ENCODE assay signal across 10 mouse cellular contexts in the genomic region with DNA sequence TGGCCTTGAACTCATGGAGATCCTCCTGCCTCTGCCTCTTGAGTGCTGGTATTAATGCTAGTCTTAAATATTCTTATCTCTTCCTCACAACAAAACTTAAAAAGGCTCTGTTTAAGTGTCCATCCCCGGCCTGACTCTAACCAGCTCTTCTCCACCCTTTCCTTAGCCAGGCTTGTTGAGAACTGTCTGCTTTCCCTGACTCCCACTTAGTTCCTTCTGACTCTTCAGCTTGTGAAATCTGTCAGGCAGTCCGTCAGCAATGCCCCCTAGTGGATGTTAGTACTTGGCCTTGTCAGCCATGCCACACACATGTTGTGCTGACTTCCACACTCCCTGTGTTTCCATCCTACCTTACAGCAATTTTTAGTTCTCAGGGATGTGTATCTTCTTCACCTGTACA. TPM values are rescaled to one million over a fixed set of nuclear protein-coding genes. Genes with fewer than 3 reads are reported as not detected.
A peak's percentile ranks its signal among the peaks of the same experiment; 100 is the strongest.
DNase-seq lines count a peak whose midpoint lies in the region; ATAC-seq and TF ChIP-seq lines count a peak whose summit lies in the region.
"Had no signal": no experiment of that assay in that cellular context is flagged by ENCODE, and none has a peak within 500 bp of the region (broad histone marks: within the 10 kb centered on the region; RNA-seq: fewer than 3 reads in every experiment).

No protein-coding gene starts in this region.

- no peak for ATAC-seq in embryonic facial prominence, embryonic 11.5 days (replicated peaks; ENCODE audit: insufficient number of reproducible peaks, low FRiP score, low TSS enrichment, low read depth)
- ATAC-seq in embryonic facial prominence, embryonic 14.5 days (ENCODE audit: low read depth), result no peak

- WGBS in embryonic facial prominence, embryonic 11.5 days, result 65% methylated on average over 2 of the region's 2 CpGs
- 60% methylated on average over 2 of the region's 2 CpGs for WGBS in embryonic facial prominence, embryonic 10.5 days
- WGBS in embryonic facial prominence, embryonic 14.5 days, result 65% methylated on average over 2 of the region's 2 CpGs
- 52% methylated on average over 2 of the region's 2 CpGs for WGBS in liver, adult 2 months
- WGBS in hindbrain, embryonic 10.5 days, result 60% methylated on average over 2 of the region's 2 CpGs

- no peaks in the 10 kb centered on the region for H3K27me3 ChIP-seq in embryonic facial prominence, embryonic 11.5 days (ENCODE audit: control insufficient read depth, insufficient read depth, low read length)
- H3K27me3 ChIP-seq in embryonic facial prominence, embryonic 10.5 days (replicated peaks; ENCODE audit: low read depth, poor library complexity, severe bottlenecking), result no peaks in the 10 kb centered on the region
- no peaks in the 10 kb centered on the region for H3K27me3 ChIP-seq in testis, adult 2 months (ENCODE audit: control insufficient read depth, insufficient read depth, low read length)
- H3K27me3 ChIP-seq in embryonic facial prominence, embryonic 14.5 days (replicated peaks; ENCODE audit: control insufficient read depth, insufficient read depth, low read length), result no peaks in the 10 kb centered on the region
- H3K27me3 ChIP-seq in liver, adult 2 months (ENCODE audit: control insufficient read depth, insufficient read depth, low read length), result no peaks in the 10 kb centered on the region
- no peaks in the 10 kb centered on the region for H3K27me3 ChIP-seq in splenic B cell, adult 2 months (ENCODE audit: control insufficient read depth, insufficient read depth, low read length, poor library complexity, severe bottlenecking)
- H3K27me3 ChIP-seq in hindbrain, embryonic 10.5 days (ENCODE audit: insufficient read depth, poor library complexity, severe bottlenecking), result no peaks in the 10 kb centered on the region
- H3K27me3 ChIP-seq: neural tube, embryonic 13.5 days had no signal

- H3K79me2 ChIP-seq in liver, adult 2 months (ENCODE audit: control insufficient read depth, insufficient read depth, low read length), result no peaks in the 10 kb centered on the region

- H3K4me1 ChIP-seq in embryonic facial prominence, embryonic 11.5 days (ENCODE audit: control insufficient read depth, insufficient read depth, low read length), result no peaks in the 10 kb centered on the region
- no peaks in the 10 kb centered on the region for H3K4me1 ChIP-seq in embryonic facial prominence, embryonic 10.5 days
- H3K4me1 ChIP-seq in testis, adult 2 months (ENCODE audit: control insufficient read depth, insufficient read depth, low read length), result no peaks in the 10 kb centered on the region
- no peaks in the 10 kb centered on the region for H3K4me1 ChIP-seq in embryonic facial prominence, embryonic 14.5 days (ENCODE audit: control insufficient read depth, insufficient read depth, low read length)
- H3K4me1 ChIP-seq in liver, adult 2 months (ENCODE audit: control insufficient read depth, insufficient read depth, low read length), result no peaks in the 10 kb centered on the region
- H3K4me1 ChIP-seq in hindbrain, embryonic 10.5 days (replicated peaks), result no peaks in the 10 kb centered on the region
- H3K4me1 ChIP-seq: neural tube, embryonic 13.5 days had no signal

- no peak overlapping the region for H3K9ac ChIP-seq in embryonic facial prominence, embryonic 11.5 days (replicated peaks; ENCODE audit: low read length)
- no peak overlapping the region for H3K9ac ChIP-seq in embryonic facial prominence, embryonic 14.5 days (ENCODE audit: low read depth, low read length)
- H3K9ac ChIP-seq in liver, adult 2 months (ENCODE audit: low read depth, low read length), result no peak overlapping the region
- H3K9ac ChIP-seq: neural tube, embryonic 13.5 days had no signal

- no peak overlapping the region for H3K4me2 ChIP-seq in embryonic facial prominence, embryonic 11.5 days (ENCODE audit: low read depth, low read length)
- H3K4me2 ChIP-seq in embryonic facial prominence, embryonic 14.5 days (ENCODE audit: low read depth, low read length), result no peak overlapping the region
- H3K4me2 ChIP-seq: neural tube, embryonic 13.5 days had no signal

- no peak overlapping the region for H3K4me3 ChIP-seq in embryonic facial prominence, embryonic 11.5 days (ENCODE audit: low read depth, low read length)
- H3K4me3 ChIP-seq in embryonic facial prominence, embryonic 10.5 days, result no peak overlapping the region
- H3K4me3 ChIP-seq in testis, adult 2 months (ENCODE audit: control insufficient read depth, low read depth, low read length), result no peak overlapping the region
- no peak overlapping the region for H3K4me3 ChIP-seq in embryonic facial prominence, embryonic 14.5 days (ENCODE audit: low read depth, low read length)
- H3K4me3 ChIP-seq in liver, adult 2 months (ENCODE audit: insufficient read depth, low read depth, low read length), result no peak overlapping the region
- H3K4me3 ChIP-seq in hindbrain, embryonic 10.5 days, result no peak overlapping the region
- H3K4me3 ChIP-seq: neural tube, embryonic 13.5 days had no signal

- peak; percentile 12; the same call in 1 of the 2 replicates for TF ChIP-seq CTCF in testis, adult 2 months (IDR thresholded peaks at IDR 0.05; ENCODE audit: control insufficient read depth, insufficient read depth, insufficient replicate concordance, low read depth, low read length)
- peak; percentile 75 for TF ChIP-seq CTCF in liver, adult 2 months (IDR thresholded peaks at IDR 0.05; ENCODE audit: low read depth, low read length)

- no peaks in the 10 kb centered on the region for H3K36me3 ChIP-seq in embryonic facial prominence, embryonic 11.5 days (replicated peaks; ENCODE audit: control insufficient read depth, insufficient read depth, low read depth, low read length)
- peaks cover 12% of the 10 kb centered on the region; the same call in 1 of the 2 replicates for H3K36me3 ChIP-seq in embryonic facial prominence, embryonic 10.5 days (replicated peaks)
- H3K36me3 ChIP-seq in testis, adult 2 months (ENCODE audit: control insufficient read depth, insufficient read depth, low read length), result no peaks in the 10 kb centered on the region
- H3K36me3 ChIP-seq in embryonic facial prominence, embryonic 14.5 days (ENCODE audit: control insufficient read depth, insufficient read depth, low read length), result peaks cover 4% of the 10 kb centered on the region; the same call in 1 of the 2 replicates
- peaks cover 17% of the 10 kb centered on the region for H3K36me3 ChIP-seq in liver, adult 2 months (ENCODE audit: control insufficient read depth, insufficient read depth, low read length)
- H3K36me3 ChIP-seq in splenic B cell, adult 2 months (ENCODE audit: control insufficient read depth, insufficient read depth, low read length, poor library complexity, severe bottlenecking), result peaks cover 2% of the 10 kb centered on the region; the same call in 1 of the 2 replicates
- H3K36me3 ChIP-seq in hindbrain, embryonic 10.5 days, result 0 out of 2 replicates have a peak, but pooled peaks cover 3% of the 10 kb centered on the region

- H3K27ac ChIP-seq in embryonic facial prominence, embryonic 11.5 days (replicated peaks; ENCODE audit: low read depth, low read length), result no peak overlapping the region
- no peak overlapping the region for H3K27ac ChIP-seq in embryonic facial prominence, embryonic 10.5 days (replicated peaks)
- no peak overlapping the region for H3K27ac ChIP-seq in testis, adult 2 months (ENCODE audit: control insufficient read depth, insufficient read depth, low read depth, low read length)
- no peak overlapping the region for H3K27ac ChIP-seq in embryonic facial prominence, embryonic 14.5 days (replicated peaks; ENCODE audit: low read depth, low read length)
- no peak overlapping the region for H3K27ac ChIP-seq in liver, adult 2 months (replicated peaks; ENCODE audit: insufficient read depth, low read depth, low read length)
- no peak overlapping the region for H3K27ac ChIP-seq in hindbrain, embryonic 10.5 days
- H3K27ac ChIP-seq: neural tube, embryonic 13.5 days had no signal

- H3K9me3 ChIP-seq in embryonic facial prominence, embryonic 11.5 days (replicated peaks; ENCODE audit: control insufficient read depth, low read length), result no peaks in the 10 kb centered on the region
- no peaks in the 10 kb centered on the region for H3K9me3 ChIP-seq in embryonic facial prominence, embryonic 10.5 days
- no peaks in the 10 kb centered on the region for H3K9me3 ChIP-seq in embryonic facial prominence, embryonic 14.5 days (ENCODE audit: control insufficient read depth, low read length)
- H3K9me3 ChIP-seq in hindbrain, embryonic 10.5 days, result no peaks in the 10 kb centered on the region
- H3K9me3 ChIP-seq: neural tube, embryonic 13.5 days had no signal

- TF ChIP-seq POLR2A in testis, adult 2 months (IDR thresholded peaks at IDR 0.05; ENCODE audit: control insufficient read depth, low read depth, low read length), result no peak
- no peak for TF ChIP-seq POLR2A in liver, adult 2 months (IDR thresholded peaks at IDR 0.05; ENCODE audit: extremely low read depth, insufficient read depth, low read length)

- peak; percentile 46 for DNase-seq in embryonic facial prominence, embryonic 11.5 days (ENCODE audit: low spot score)
- DNase-seq in embryonic facial prominence, embryonic 10.5 days (ENCODE audit: low spot score), result no peak
- DNase-seq in testis, postnatal 10 days (ENCODE audit: low spot score), result no peak
- peak; percentile 34 for DNase-seq in embryonic facial prominence, embryonic 14.5 days (ENCODE audit: low spot score)
- peak; percentile 52 for DNase-seq in liver, adult 2 months (ENCODE audit: extremely low read depth, low read depth, low spot score)
- peak; percentile 44 for DNase-seq in splenic B cell, adult 2 months (ENCODE audit: low read depth, low spot score)
- DNase-seq in hindbrain, embryonic 10.5 days (ENCODE audit: low spot score), result no peak

RNA-seq across cellular contexts. Expression of gene Vps13c, which starts 35.1 kb away (rescaled TPM):
- 4.9 and 5.2 TPM in 2 replicates for polyA plus RNA-seq in embryonic facial prominence, embryonic 11.5 days (2014; fragmentation: Nextera tagmentation; extraction: Ambion mirVana)
- polyA plus RNA-seq in embryonic facial prominence, embryonic 10.5 days (2016; fragmentation: Nextera tagmentation; extraction: Ambion mirVana), result 3.5 and 4.0 TPM in 2 replicates
- polyA plus RNA-seq in testis, adult 2 months (2012; rRNA removed), result 2.9 and 3.2 TPM in 2 replicates
- 5.2 and 6.0 TPM in 2 replicates for polyA plus RNA-seq in embryonic facial prominence, embryonic 14.5 days (2014; fragmentation: Nextera tagmentation; extraction: Ambion mirVana)
- total RNA-seq in liver, adult 2 months (2014; rRNA removed), result 29.7 and 34.6 TPM in 2 replicates
- polyA plus RNA-seq in liver, adult 2 months (2012; rRNA removed), result 4.8 and 4.9 TPM in 2 replicates
- polyA plus RNA-seq in hindbrain, embryonic 10.5 days (2016; fragmentation: Nextera tagmentation; extraction: Ambion mirVana), result 3.8 and 5.4 TPM in 2 replicates

RNA-seq across cellular contexts. Expression of gene C2cd4a, which starts 43.2 kb away (rescaled TPM):
- polyA plus RNA-seq in embryonic facial prominence, embryonic 11.5 days (2014; fragmentation: Nextera tagmentation; extraction: Ambion mirVana), result not detected in 2 replicates
- not detected in 2 replicates for polyA plus RNA-seq in embryonic facial prominence, embryonic 10.5 days (2016; fragmentation: Nextera tagmentation; extraction: Ambion mirVana)
- 0.10 and 0.30 TPM in 2 replicates for polyA plus RNA-seq in testis, adult 2 months (2012; rRNA removed)
- polyA plus RNA-seq in embryonic facial prominence, embryonic 14.5 days (2014; fragmentation: Nextera tagmentation; extraction: Ambion mirVana), result 0.28 and 0.34 TPM in 2 replicates
- total RNA-seq in liver, adult 2 months (2014; rRNA removed), result not detected in 2 replicates
- 0.07 TPM in 1 of 2 replicates, not detected in the other for polyA plus RNA-seq in liver, adult 2 months (2012; rRNA removed)
- not detected in 2 replicates for polyA plus RNA-seq in hindbrain, embryonic 10.5 days (2016; fragmentation: Nextera tagmentation; extraction: Ambion mirVana)
- total RNA-seq: hematopoietic stem cell, adult 5-6 weeks had no signal

Comparison
In these comparisons a context has a peak if more than half of its experiments do, and no peak if none do; other contexts are left out.
1. DNase-seq: peak in embryonic facial prominence, embryonic 11.5 days (single experiment), embryonic facial prominence, embryonic 14.5 days (single experiment), liver, adult 2 months (single experiment) and splenic B cell, adult 2 months (single experiment); none in embryonic facial prominence, embryonic 10.5 days (single experiment), testis, postnatal 10 days (single experiment) and hindbrain, embryonic 10.5 days (single experiment).